Mouse (Mus musculus) C2C12 (cell line): ENCODE data around the gene Pcbp3. TPM values are rescaled to one million over a fixed set of nuclear protein-coding genes. Genes with fewer than 3 reads are reported as not detected.

ENCODE experiments used
- H3K27me3 ChIP-seq: one replicate; pipeline ENCODE4 v1.6.1; 2011; ENCODE audit not compliant: control insufficient read depth, insufficient read depth, insufficient read length
- H3K36me3 ChIP-seq: one replicate; pipeline ENCODE4 v1.6.1; 2011; ENCODE audit not compliant: control insufficient read depth, insufficient read depth
- H3K4me3 ChIP-seq: one replicate; pipeline ENCODE4 v1.5.1; 2011; ENCODE audit warnings: mild to moderate bottlenecking, control low read depth; ENCODE audit not compliant: poor library complexity, insufficient read depth, severe bottlenecking
- H3K79me2 ChIP-seq: one replicate; pipeline ENCODE4 v1.6.1; 2011; ENCODE audit not compliant: control insufficient read depth, insufficient read depth
- H3K79me3 ChIP-seq: one replicate; pipeline ENCODE4 v1.6.1; 2011; ENCODE audit warnings: low read depth, control low read depth
- H3ac ChIP-seq: one replicate; pipeline ENCODE3; 2011; ENCODE audit warnings: low read depth; ENCODE audit not compliant: control insufficient read depth, insufficient read length
- CEBPB ChIP-seq: IDR thresholded peaks from one replicate; pipeline ENCODE4 v1.6.1; 2011; ENCODE audit warnings: low read depth, mild to moderate bottlenecking, control low read depth, moderate library complexity
- CTCF ChIP-seq: IDR thresholded peaks from one replicate; pipeline ENCODE4 v1.5.1; 2011; ENCODE audit not compliant: control insufficient read depth, insufficient read depth, insufficient read length
- FOSL1 ChIP-seq: IDR thresholded peaks from one replicate; pipeline ENCODE4 v1.8.0; 2011; ENCODE audit warnings: mild to moderate bottlenecking, low read length; ENCODE audit not compliant: poor library complexity, insufficient read depth, severe bottlenecking
- MAX ChIP-seq: IDR thresholded peaks from one replicate; pipeline ENCODE4 v1.6.1; 2011; ENCODE audit warnings: mild to moderate bottlenecking, control low read depth
- MYOD1 ChIP-seq: IDR thresholded peaks from one replicate; pipeline ENCODE4 v1.6.1; 2011; ENCODE audit warnings: low read depth; ENCODE audit not compliant: control insufficient read depth, insufficient read length
- MYOG ChIP-seq: IDR thresholded peaks from one replicate; pipeline ENCODE4 v1.6.1; 2011; ENCODE audit not compliant: control insufficient read depth, insufficient read length; ENCODE audit errors: extremely low read depth
- USF1 ChIP-seq: IDR thresholded peaks from one replicate; pipeline ENCODE4 v1.6.1; 2011; ENCODE audit warnings: low read depth, mild to moderate bottlenecking, control low read depth, moderate library complexity
- polyA plus RNA-seq: library from polyadenylated mRNA; unstranded; fragments of >200 nt; fragmentation: generic; extraction: Trizol; gene quantifications from one replicate; pipeline ENCODE4 v1.2.1, GENCODE M21; 2012; ENCODE audit warnings: missing spikeins

The Pcbp3 gene
- polyA plus RNA-seq, 1 experiment: 9.8 TPM

DNA sequence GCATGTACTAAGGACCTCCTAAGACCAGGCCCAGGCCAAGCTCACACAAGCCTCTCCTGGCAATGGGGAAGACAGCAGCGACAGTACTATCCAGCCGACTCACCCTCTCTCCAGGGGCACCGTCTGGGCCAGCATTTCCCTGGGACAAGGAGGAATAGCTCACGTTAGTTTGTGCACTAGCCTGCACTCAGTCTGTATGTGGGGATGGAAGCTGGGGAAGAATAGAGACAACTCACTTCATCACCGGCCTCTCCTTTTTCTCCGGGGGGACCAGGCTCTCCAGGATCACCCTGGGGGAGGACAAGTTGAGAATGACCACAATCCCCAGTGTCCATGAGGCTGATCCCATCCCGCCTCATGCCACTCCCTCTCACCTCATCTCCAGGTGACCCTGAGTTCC is 244.7 kb downstream of the Pcbp3 start:
- Histone ChIP-seq H3K79me3 (no peaks in the 10 kb centered on the region), H3ac (no peak overlapping the region), H3K79me2 (no peaks in the 10 kb centered on the region), H3K4me3 (no peak overlapping the region), H3K27me3 (no peaks in the 10 kb centered on the region), H3K36me3 (no peaks in the 10 kb centered on the region)
- TF ChIP-seq FOSL1 (no peak), CTCF (no peak), MYOD1 (no peak), CEBPB (no peak), MAX (no peak), USF1 (no peak), MYOG (no peak)

DNA sequence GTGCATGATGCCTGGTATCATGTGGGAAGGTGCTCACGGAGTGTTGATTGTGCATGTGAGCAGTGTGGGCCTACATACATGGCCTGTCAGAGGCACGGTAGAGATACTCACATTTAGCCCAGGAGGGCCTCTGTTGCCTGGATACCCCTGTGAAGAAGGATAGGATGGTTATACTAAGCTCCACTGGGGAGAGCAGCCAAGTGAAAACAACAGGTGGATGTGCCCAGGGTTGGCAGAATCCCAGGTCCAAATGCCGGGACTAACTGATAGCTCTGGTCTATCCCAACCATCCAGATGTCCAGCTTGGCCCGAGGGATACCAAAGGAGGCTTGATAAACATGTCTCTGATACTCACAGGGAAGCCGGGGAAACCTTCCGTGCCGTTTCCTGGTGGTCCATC is 247.4 kb downstream of the Pcbp3 start:
- TF ChIP-seq MAX: no peak
- TF ChIP-seq MYOG: no peak
- TF ChIP-seq USF1: no peak
- no peak for TF ChIP-seq FOSL1
- no peak for TF ChIP-seq MYOD1
- no peak for TF ChIP-seq CTCF
- TF ChIP-seq CEBPB: no peak
- H3K79me2 ChIP-seq: no peaks in the 10 kb centered on the region
- no peak overlapping the region for H3K4me3 ChIP-seq
- H3K79me3 ChIP-seq: no peaks in the 10 kb centered on the region
- H3K27me3 ChIP-seq: no peaks in the 10 kb centered on the region
- no peaks in the 10 kb centered on the region for H3K36me3 ChIP-seq
- no peak overlapping the region for H3ac ChIP-seq

DNA sequence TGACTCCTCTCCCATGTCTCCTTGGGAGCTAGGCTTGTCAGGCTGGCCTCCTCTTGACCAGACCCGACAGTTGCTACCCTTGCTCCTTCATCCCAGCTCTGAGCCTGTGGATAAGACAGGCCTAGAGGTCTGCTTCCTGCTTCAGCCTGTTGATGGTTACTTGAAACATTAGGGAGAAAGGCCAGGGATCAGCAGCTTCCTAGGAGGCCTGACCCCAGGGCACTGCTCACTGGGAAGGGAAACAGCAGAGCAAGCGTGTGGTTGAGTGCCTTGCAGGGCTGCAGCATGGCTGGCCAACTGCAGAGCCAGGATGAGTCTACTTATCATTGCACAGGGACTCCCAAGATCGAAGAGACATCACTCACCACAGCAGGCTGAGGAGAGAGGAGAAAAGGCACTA is 249.2 kb downstream of the Pcbp3 start:
- Histone ChIP-seq H3K79me2 (no peaks in the 10 kb centered on the region), H3K27me3 (no peaks in the 10 kb centered on the region), H3K79me3 (no peaks in the 10 kb centered on the region), H3ac (no peak overlapping the region), H3K4me3 (no peak overlapping the region), H3K36me3 (no peaks in the 10 kb centered on the region)
- TF ChIP-seq FOSL1 (no peak), MYOG (no peak), MAX (no peak), USF1 (no peak), CEBPB (no peak), CTCF (no peak), MYOD1 (no peak)

Other genes with a start within 250 kb of the Pcbp3 start
- gene Col6a1, start 235.7 kb downstream of the Pcbp3 start, polyA plus RNA-seq: 3.8 TPM
- 45.1 TPM for gene Slc19a1, start 70.4 kb upstream of the Pcbp3 start, polyA plus RNA-seq
- gene Col18a1, start 204.7 kb upstream of the Pcbp3 start, polyA plus RNA-seq: 177 TPM